Mouse (Mus musculus): ENCODE results near the gene Grk5.
"Not testable (repeated sequence)": the region's sequence is repeated elsewhere in the genome, so short reads cannot be mapped to it uniquely, and the experiment has no call there.

Grk5 gene

GRCm38 (mm10) chr19:60889714-60890315, at the start of gene Grk5:
Gene Grk5 (plus strand): TSS chr19:60889749.
- peak; percentile 97 to 98 for DNase-seq

- no peak for DNase-seq
Measured at GRCm38 (mm10) chr19:60843324-60843723, 46.2 kb upstream of the Grk5 start.

- DNase-seq, result no peak
Measured at GRCm38 (mm10) chr19:60845731-60846130, 43.8 kb upstream of the Grk5 start.

- peak; percentile 94 to 96 for DNase-seq
Measured at GRCm38 (mm10) chr19:60860868-60861700, 28.5 kb upstream of the Grk5 start, which contains the start of gene Sfxn4. Gene Sfxn4 (minus strand): TSS chr19:60861479.

GRCm38 (mm10) chr19:60866169-60866568, 23.4 kb upstream of the Grk5 start:
- not testable (repeated sequence) for DNase-seq

GRCm38 (mm10) chr19:60870489-60870888, 19.1 kb upstream of the Grk5 start:
- no peak for DNase-seq

- no peak for DNase-seq
Measured at GRCm38 (mm10) chr19:60871366-60871765, 18.2 kb upstream of the Grk5 start.

- DNase-seq, result no peak
Measured at GRCm38 (mm10) chr19:60872272-60872671, 17.3 kb upstream of the Grk5 start.

GRCm38 (mm10) chr19:60873501-60873900, 16.0 kb upstream of the Grk5 start:
- DNase-seq, result peak; percentile 18 to 59

GRCm38 (mm10) chr19:60874064-60874694, 15.4 kb upstream of the Grk5 start, which contains the start of gene Prdx3:
Gene Prdx3 (minus strand): TSS chr19:60874556.
- peak; percentile 98 for DNase-seq

- peak in 1 of 2 experiments; percentile 59 for DNase-seq
Measured at GRCm38 (mm10) chr19:60883129-60883528, 6.4 kb upstream of the Grk5 start.

GRCm38 (mm10) chr19:60887637-60888036, 1.9 kb upstream of the Grk5 start:
- no peak for DNase-seq

GRCm38 (mm10) chr19:60889101-60889713, 342 bp upstream of the Grk5 start:
- peak; percentile 84 to 91 for DNase-seq

GRCm38 (mm10) chr19:60890391-60891122, 1.0 kb downstream of the Grk5 start:
- DNase-seq, result no peak

- DNase-seq, result peak in 1 of 2 experiments; percentile 12
Measured at GRCm38 (mm10) chr19:60891123-60891470, 1.5 kb downstream of the Grk5 start.

- peak; percentile 79 to 89 for DNase-seq
Measured at GRCm38 (mm10) chr19:60891934-60892547, 2.5 kb downstream of the Grk5 start.

GRCm38 (mm10) chr19:60895251-60895880, 5.8 kb downstream of the Grk5 start:
- DNase-seq, result no peak

GRCm38 (mm10) chr19:60903139-60903538, 13.6 kb downstream of the Grk5 start:
- no peak for DNase-seq

- no peak for DNase-seq
Measured at GRCm38 (mm10) chr19:60903971-60904370, 14.4 kb downstream of the Grk5 start.

- DNase-seq, result no peak
Measured at GRCm38 (mm10) chr19:60905477-60905876, 15.9 kb downstream of the Grk5 start.

GRCm38 (mm10) chr19:60910304-60910703, 20.8 kb downstream of the Grk5 start:
- no peak for DNase-seq
